Mouse (Mus musculus): ENCODE data around the gene Cttnbp2nl.

GRCm38 (mm10) chr3:104997563-104997962 lies 55.4 kb downstream of the Cttnbp2nl start:
- TF ChIP-seq CTCF (IDR thresholded peaks at IDR 0.05; ENCODE audit: extremely low read depth, insufficient read depth, insufficient read length, insufficient replicate concordance) = no peak
- no peak for TF ChIP-seq POLR2A (IDR thresholded peaks at IDR 0.05; ENCODE audit: low read depth, low read length)

Data from spleen, adult 2 months (tissue).